Mouse (Mus musculus) MEL (cell line): ENCODE data around the gene Trpm8.

Experiments used
- CTCF ChIP-seq, 3 experiments: IDR thresholded peaks in 2 of 3; conservative IDR thresholded peaks in 1 of 3; 2 replicates each; pipeline ENCODE4 v1.5.1; 2011 to 2012; ENCODE audit warnings: low read length in 3 of 3, low read depth in 2 of 3, mild to moderate bottlenecking in 2 of 3, improper control_type of control experiment in 1 of 3, inconsistent platforms in 1 of 3, mixed read lengths in 1 of 3, moderate library complexity in 1 of 3; ENCODE audit not compliant: control insufficient read depth in 1 of 3, insufficient read depth in 1 of 3, poor library complexity in 1 of 3, severe bottlenecking in 1 of 3
- MAFK ChIP-seq: IDR thresholded peaks from 2 replicates; pipeline ENCODE4 v1.6.1; 2011; ENCODE audit warnings: low read depth, mild to moderate bottlenecking, low read length, improper control_type of control experiment, borderline replicate concordance
- MAZ ChIP-seq: IDR thresholded peaks from 2 replicates; pipeline ENCODE4 v1.6.1; 2012; ENCODE audit warnings: low read depth, mild to moderate bottlenecking, inconsistent platforms, low read length, improper control_type of control experiment
- POLR2A ChIP-seq, 2 experiments: IDR thresholded peaks; 2 replicates each; pipeline ENCODE4 v1.6.1; 2011 to 2012; ENCODE audit warnings: low read length in 2 of 2, mild to moderate bottlenecking in 2 of 2, control low read depth in 1 of 2, improper control_type of control experiment in 1 of 2, low read depth in 1 of 2, moderate library complexity in 1 of 2; ENCODE audit not compliant: control insufficient read depth in 1 of 2, insufficient read depth in 1 of 2, poor library complexity in 1 of 2
- RAD21 ChIP-seq: IDR thresholded peaks from 2 replicates; pipeline ENCODE4 v1.6.1; 2011; ENCODE audit warnings: mild to moderate bottlenecking, low read depth, low read length, improper control_type of control experiment
- TAL1 ChIP-seq: IDR thresholded peaks from 2 replicates; pipeline ENCODE4 v1.6.1; 2012; ENCODE audit warnings: mild to moderate bottlenecking, inconsistent platforms, low read length, moderate library complexity, mixed read lengths
- USF2 ChIP-seq, 2 experiments: IDR thresholded peaks; 2 replicates each; pipeline ENCODE4 v1.6.1; 2011 to 2012; ENCODE audit warnings: improper control_type of control experiment in 2 of 2, low read length in 2 of 2, borderline replicate concordance in 1 of 2, inconsistent platforms in 1 of 2, low read depth in 1 of 2, mild to moderate bottlenecking in 1 of 2; ENCODE audit not compliant: insufficient read depth in 1 of 2

DNA sequence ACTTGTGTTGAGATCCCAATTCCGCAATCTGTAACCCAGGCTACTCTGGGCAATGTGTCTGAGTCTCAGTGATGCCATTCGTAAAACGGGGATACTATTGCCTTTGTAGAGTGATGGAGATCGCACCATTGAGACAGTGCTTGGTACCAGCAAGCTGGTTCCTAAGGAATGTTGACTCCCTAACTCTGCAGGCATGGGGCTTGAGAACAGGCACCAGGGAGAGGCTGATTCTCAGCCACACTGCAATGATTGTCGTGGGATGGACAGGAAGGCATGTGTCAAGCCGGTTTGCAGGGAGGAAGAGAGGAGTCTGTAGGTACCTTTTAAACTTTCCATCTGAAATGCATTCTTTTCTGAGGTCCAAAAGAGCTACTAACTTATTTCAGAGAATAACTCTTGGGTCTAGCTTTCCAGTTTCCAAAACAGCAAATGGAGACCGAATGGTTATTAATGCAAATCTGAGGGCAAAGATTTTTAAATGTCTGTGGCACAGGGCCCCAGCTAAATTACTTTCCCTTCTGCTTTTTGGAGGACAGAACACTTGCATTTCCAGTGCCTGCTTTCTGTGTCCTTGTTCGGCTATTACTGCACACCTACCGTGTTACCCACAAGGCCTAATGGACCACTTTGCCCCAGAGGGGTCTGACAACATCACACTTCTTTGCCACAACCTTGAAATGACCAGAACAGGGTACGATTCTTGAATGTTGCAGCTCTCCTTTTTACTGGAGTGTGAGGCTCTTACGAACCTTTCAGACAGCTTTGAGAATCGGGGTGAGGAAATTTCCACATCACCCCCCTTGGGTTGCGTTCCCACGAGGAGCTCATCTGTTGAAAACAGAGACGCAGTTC is 6.1 kb downstream of the Trpm8 start:
- no peak for TF ChIP-seq MAZ
- TF ChIP-seq POLR2A (IDR thresholded peaks at IDR 0.05; ENCODE audit: control insufficient read depth in 1 of 2, insufficient read depth in 1 of 2, low read depth in 1 of 2, low read length in 2 of 2, poor library complexity in 1 of 2): no peak
- TF ChIP-seq RAD21: no peak
- TF ChIP-seq TAL1: no peak; the same call in 1 of the 2 replicates
- TF ChIP-seq CTCF (IDR thresholded peaks at IDR 0.05 in 2 of 3, conservative IDR thresholded peaks at IDR 0.05 in 1 of 3; ENCODE audit: control insufficient read depth in 1 of 3, insufficient read depth in 1 of 3, low read depth in 2 of 3, low read length in 3 of 3, poor library complexity in 1 of 3, severe bottlenecking in 1 of 3): no peak
- TF ChIP-seq USF2 (IDR thresholded peaks at IDR 0.05; ENCODE audit: borderline replicate concordance in 1 of 2, insufficient read depth in 1 of 2, low read depth in 1 of 2, low read length in 2 of 2): no peak
- no peak for TF ChIP-seq MAFK
